Mouse (Mus musculus) A20 (cell line): ENCODE results near the gene Pak1.

Experiments used
- DNase-seq: peaks from one replicate; pipeline ENCODE4 v3.0.0-alpha.2; 2011; ENCODE audit warnings: low read depth, low spot score

Gene Pak1

GRCm38 (mm10) chr7:97788190-97788668, at the start of gene Pak1:
Gene Pak1, plus strand, starts transcription at chr7:97788541.
- no peak for DNase-seq

GRCm38 (mm10) chr7:97740948-97741347, 47.4 kb upstream of the Pak1 start:
- DNase-seq, result no peak

GRCm38 (mm10) chr7:97741756-97742291, 46.5 kb upstream of the Pak1 start:
- DNase-seq, result no peak

GRCm38 (mm10) chr7:97745299-97745698, 43.0 kb upstream of the Pak1 start:
- peak; percentile 66 for DNase-seq

- DNase-seq, result no peak
Measured at GRCm38 (mm10) chr7:97747176-97747707, 41.1 kb upstream of the Pak1 start.

GRCm38 (mm10) chr7:97747787-97748497, 40.4 kb upstream of the Pak1 start:
- DNase-seq, result peak; percentile 78

- DNase-seq, result no peak
Measured at GRCm38 (mm10) chr7:97748527-97749206, 39.7 kb upstream of the Pak1 start.

- DNase-seq, result peak; percentile 84
Measured at GRCm38 (mm10) chr7:97749207-97750190, 38.8 kb upstream of the Pak1 start.

GRCm38 (mm10) chr7:97756967-97757881, 31.1 kb upstream of the Pak1 start:
- DNase-seq, result no peak

- DNase-seq, result no peak
Measured at GRCm38 (mm10) chr7:97764591-97764990, 23.8 kb upstream of the Pak1 start.

GRCm38 (mm10) chr7:97765181-97765962, 23.0 kb upstream of the Pak1 start:
- no peak for DNase-seq

- DNase-seq, result no peak
Measured at GRCm38 (mm10) chr7:97765963-97766347, 22.4 kb upstream of the Pak1 start.

- DNase-seq, result no peak
Measured at GRCm38 (mm10) chr7:97766406-97767166, 21.8 kb upstream of the Pak1 start.

- no peak for DNase-seq
Measured at GRCm38 (mm10) chr7:97767841-97768240, 20.5 kb upstream of the Pak1 start.

GRCm38 (mm10) chr7:97769020-97769419, 19.3 kb upstream of the Pak1 start:
- no peak for DNase-seq

GRCm38 (mm10) chr7:97770841-97771620, 17.3 kb upstream of the Pak1 start:
- DNase-seq, result no peak

GRCm38 (mm10) chr7:97775380-97775779, 13.0 kb upstream of the Pak1 start:
- no peak for DNase-seq

- no peak for DNase-seq
Measured at GRCm38 (mm10) chr7:97775923-97776322, 12.4 kb upstream of the Pak1 start.
